Mouse (Mus musculus): ENCODE data around the gene Gm12790. TPM values are rescaled to one million over a fixed set of nuclear protein-coding genes. Genes with fewer than 3 reads are reported as not detected.

Gm12790 gene
- polyA plus RNA-seq (2012; rRNA removed; ENCODE audit: low replicate concordance), result not detected in 2 replicates

GRCm38 (mm10) chr4:101980949-101981348, at the start of gene Gm12790:
Gene Gm12790, minus strand, starts transcription at chr4:101981049.

GRCm38 (mm10) chr4:101986326-101986725, 5.5 kb upstream of the Gm12790 start, which contains the start of gene Gm12789:
Gene Gm12789, plus strand, starts transcription at chr4:101986626.

GRCm38 (mm10) chr4:101940107-101940506, 40.7 kb downstream of the Gm12790 start, which contains the start of gene Gm12794:
Gene Gm12794, plus strand, starts transcription at chr4:101940407.

Other genes starting within 250 kb of the Gm12790 start
- not detected in 2 replicates for gene B020004J07Rik, start 137.0 kb downstream of the Gm12790 start, polyA plus RNA-seq (2012; rRNA removed; ENCODE audit: low replicate concordance)
- not detected in 2 replicates for gene C130073F10Rik, start 87.3 kb downstream of the Gm12790 start, polyA plus RNA-seq (2012; rRNA removed; ENCODE audit: low replicate concordance)
- gene Gm12800, start 71.9 kb downstream of the Gm12790 start, polyA plus RNA-seq (2012; rRNA removed; ENCODE audit: low replicate concordance), result not detected in 2 replicates
- not detected in 2 replicates for gene Gm12794, start 40.6 kb downstream of the Gm12790 start, polyA plus RNA-seq (2012; rRNA removed; ENCODE audit: low replicate concordance)
- gene Gm12789, start 5.6 kb upstream of the Gm12790 start, polyA plus RNA-seq (2012; rRNA removed; ENCODE audit: low replicate concordance), result not detected in 2 replicates
- 9.6 and 22.1 TPM in 2 replicates for gene Pde4b, start 106.5 kb upstream of the Gm12790 start, polyA plus RNA-seq (2012; rRNA removed; ENCODE audit: low replicate concordance)